Mouse (Mus musculus): ENCODE results near the gene Ogn. TPM values are rescaled to one million over a fixed set of nuclear protein-coding genes. Genes with fewer than 3 reads are reported as not detected.
A peak's percentile ranks its signal among the peaks of the same experiment; 100 is the strongest.

Ogn gene
- total and polyA plus RNA-seq, 3 experiments = 0.04 to 0.06 TPM; not detected in 1

DNA sequence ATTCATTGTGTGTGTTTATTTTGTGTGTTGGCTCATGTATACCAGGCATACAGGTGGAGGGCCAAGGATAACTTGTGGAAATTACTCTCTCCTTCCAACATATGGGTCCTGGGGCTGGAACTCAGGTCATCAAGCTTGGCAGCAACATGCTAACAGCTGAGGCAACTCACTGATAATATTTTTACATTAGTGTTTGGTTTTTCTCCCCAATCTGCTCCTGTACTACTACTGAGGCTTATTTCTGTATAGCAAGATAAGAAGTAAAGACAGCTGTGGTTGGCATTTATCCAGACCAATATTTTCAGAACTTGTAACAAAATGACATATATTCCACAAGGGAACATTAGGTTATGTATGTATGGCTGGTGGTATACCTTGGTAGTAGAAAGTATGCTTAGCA, 10.5 kb downstream of the Ogn start:
- DNase-seq (ENCODE audit: low read depth, low spot score) = peak; percentile 72
- no peaks in the 10 kb centered on the region for H3K27me3 ChIP-seq (ENCODE audit: control insufficient read depth in 1 of 2, insufficient read depth in 2 of 2, low read length in 2 of 2)
- no peaks in the 10 kb centered on the region for H3K9me3 ChIP-seq (replicated peaks; ENCODE audit: insufficient read depth, low read length)
- no peak overlapping the region for H3K27ac ChIP-seq (ENCODE audit: control insufficient read depth, low read depth, low read length)
- peaks cover 0 to 23% of the 10 kb centered on the region in 2 experiments; a peak in 2 of 4 replicates for H3K36me3 ChIP-seq (ENCODE audit: control insufficient read depth in 1 of 2, insufficient read depth in 2 of 2, low read length in 2 of 2)
- no peak overlapping the region for H3K9ac ChIP-seq (ENCODE audit: control insufficient read depth, low read depth, low read length, poor library complexity, severe bottlenecking)
- H3K4me1 ChIP-seq (ENCODE audit: control insufficient read depth in 1 of 2, insufficient read depth in 2 of 2, low read length in 2 of 2) = peaks cover 4 to 21% of the 10 kb centered on the region in 2 experiments; a peak in 3 of 4 replicates
- H3K79me2 ChIP-seq (ENCODE audit: control insufficient read depth, insufficient read depth, low read length, poor library complexity) = no peaks in the 10 kb centered on the region; the same call in 1 of the 2 replicates
- H3K4me3 ChIP-seq (ENCODE audit: control insufficient read depth in 1 of 2, insufficient read depth in 1 of 2, low read depth in 2 of 2, low read length in 2 of 2) = no peak overlapping the region
- no peak for TF ChIP-seq JUND (IDR thresholded peaks at IDR 0.05; ENCODE audit: low read depth, low read length)
- no peak for TF ChIP-seq BHLHE40 (IDR thresholded peaks at IDR 0.05; ENCODE audit: borderline replicate concordance, low read depth, low read length)
- peak; percentile 78 for TF ChIP-seq RCOR1 (IDR thresholded peaks at IDR 0.05; ENCODE audit: low read depth, low read length)
- TF ChIP-seq USF2 (IDR thresholded peaks at IDR 0.05; ENCODE audit: borderline replicate concordance in 1 of 2, insufficient read depth in 1 of 2, low read depth in 1 of 2, low read length in 2 of 2) = no peak
- peak; percentile 72 to 77 for TF ChIP-seq EP300 (IDR thresholded peaks at IDR 0.05; ENCODE audit: low read depth in 1 of 2, low read length in 2 of 2)
- TF ChIP-seq ZKSCAN1 (IDR thresholded peaks at IDR 0.05; ENCODE audit: low read depth, low read length) = no peak
- TF ChIP-seq POLR2AphosphoS2 (IDR thresholded peaks at IDR 0.05; ENCODE audit: low read length) = no peak
- peak; percentile 93 for TF ChIP-seq TCF12 (IDR thresholded peaks at IDR 0.05; ENCODE audit: low read depth, low read length)
- TF ChIP-seq SMC3 (IDR thresholded peaks at IDR 0.05; ENCODE audit: low read depth, low read length) = no peak
- no peak for TF ChIP-seq USF1 (IDR thresholded peaks at IDR 0.05; ENCODE audit: low read depth, low read length)
- peak; percentile 99 for TF ChIP-seq ETS1 (IDR thresholded peaks at IDR 0.05; ENCODE audit: low read depth, low read length)
- TF ChIP-seq GABPA (IDR thresholded peaks at IDR 0.05; ENCODE audit: low read depth, low read length) = no peak
- no peak for TF ChIP-seq MYB (IDR thresholded peaks at IDR 0.05; ENCODE audit: low read depth, low read length)
- TF ChIP-seq CTCF (IDR thresholded peaks at IDR 0.05 in 2 of 3, conservative IDR thresholded peaks at IDR 0.05 in 1 of 3; ENCODE audit: control insufficient read depth in 1 of 3, insufficient read depth in 1 of 3, low read depth in 2 of 3, low read length in 3 of 3, poor library complexity in 1 of 3, severe bottlenecking in 1 of 3) = no peak
- TF ChIP-seq KAT2A (conservative IDR thresholded peaks at IDR 0.05; ENCODE audit: low read depth, low read length) = no peak
- no peak for TF ChIP-seq MYC (IDR thresholded peaks at IDR 0.05; ENCODE audit: low read depth, low read length)
- no peak for TF ChIP-seq MAX (IDR thresholded peaks at IDR 0.05; ENCODE audit: low read length)
- peak; percentile 22; the same call in 1 of the 2 replicates for TF ChIP-seq MXI1 (IDR thresholded peaks at IDR 0.05; ENCODE audit: low read depth, low read length)
- no peak for TF ChIP-seq ZNF384 (IDR thresholded peaks at IDR 0.05; ENCODE audit: low read depth, low read length)
- no peak for TF ChIP-seq MEF2A (IDR thresholded peaks at IDR 0.05; ENCODE audit: extremely low read depth, insufficient replicate concordance, low read depth, low read length, poor library complexity, severe bottlenecking)
- no peak for TF ChIP-seq NRF1 (IDR thresholded peaks at IDR 0.05; ENCODE audit: insufficient read depth, low read depth, low read length, poor library complexity, severe bottlenecking)
- TF ChIP-seq TBP (IDR thresholded peaks at IDR 0.05; ENCODE audit: low read depth, low read length) = no peak
- TF ChIP-seq RAD21 (IDR thresholded peaks at IDR 0.05; ENCODE audit: low read depth, low read length) = no peak
- peak; percentile 78 for TF ChIP-seq SIN3A (IDR thresholded peaks at IDR 0.05; ENCODE audit: low read length)
- TF ChIP-seq ZC3H11A (IDR thresholded peaks at IDR 0.05; ENCODE audit: low read depth, low read length) = no peak
- TF ChIP-seq NELFE (IDR thresholded peaks at IDR 0.05; ENCODE audit: low read depth, low read length) = no peak
- TF ChIP-seq ZMIZ1 (IDR thresholded peaks at IDR 0.05; ENCODE audit: low read depth, low read length) = no peak
- TF ChIP-seq UBTF (IDR thresholded peaks at IDR 0.05; ENCODE audit: borderline replicate concordance, insufficient read depth, low read depth, low read length) = no peak
- TF ChIP-seq CHD1 (IDR thresholded peaks at IDR 0.05; ENCODE audit: low read depth, low read length) = no peak
- TF ChIP-seq E2F4 (IDR thresholded peaks at IDR 0.05; ENCODE audit: borderline replicate concordance, low read depth, low read length) = no peak
- no peak for TF ChIP-seq HCFC1 (IDR thresholded peaks at IDR 0.05; ENCODE audit: low read depth, low read length)
- peak; percentile 85 for TF ChIP-seq GATA1 (IDR thresholded peaks at IDR 0.05; ENCODE audit: low read depth, low read length)
- no peak for TF ChIP-seq MAZ (IDR thresholded peaks at IDR 0.05; ENCODE audit: low read depth, low read length)
- no peak for TF ChIP-seq POLR2AphosphoS5 (IDR thresholded peaks at IDR 0.05; ENCODE audit: borderline replicate concordance, low read depth, low read length)
- TF ChIP-seq ELF1 (IDR thresholded peaks at IDR 0.05; ENCODE audit: low read depth, low read length) = no peak
- no peak for TF ChIP-seq POLR2A (IDR thresholded peaks at IDR 0.05; ENCODE audit: control insufficient read depth in 1 of 2, insufficient read depth in 1 of 2, low read depth in 1 of 2, low read length in 2 of 2, poor library complexity in 1 of 2)
- TF ChIP-seq MAFK (IDR thresholded peaks at IDR 0.05; ENCODE audit: borderline replicate concordance, low read depth, low read length) = peak; percentile 21; the same call in 1 of the 2 replicates
- TF ChIP-seq TAL1 (IDR thresholded peaks at IDR 0.05; ENCODE audit: low read length) = peak; percentile 66

Data from MEL (cell line).